Mouse (Mus musculus) liver, adult 2 months (tissue): ENCODE results near the gene Gm44502.

Source experiments
- CTCF ChIP-seq: fragments of 200-500 bp; IDR thresholded peaks from 2 replicates; pipeline ENCODE4 v1.5.1; 2011; ENCODE audit warnings: low read depth, low read length, control low read depth
- POLR2A ChIP-seq: fragments of 200-500 bp; IDR thresholded peaks from 2 replicates; pipeline ENCODE4 v1.6.1; 2011; ENCODE audit warnings: low read length, control low read depth; ENCODE audit not compliant: insufficient read depth; ENCODE audit errors: extremely low read depth

GRCm38 (mm10) chr15:89384617-89385016 lies 44.9 kb downstream of the Gm44502 start, which contains the start of gene Klhdc7b:
- no peak for TF ChIP-seq POLR2A
- no peak for TF ChIP-seq CTCF
